Mouse (Mus musculus) intestine, embryonic 16.5 days (tissue): ENCODE measurements around the gene Esp6. TPM values are rescaled to one million over a fixed set of nuclear protein-coding genes. Genes with fewer than 3 reads are reported as not detected.

Experiments used
- polyA plus RNA-seq: library from polyadenylated mRNA; unstranded; fragments of >200 nt; fragmentation: Nextera tagmentation; extraction: Ambion mirVana; gene quantifications from 2 replicates; pipeline ENCODE4 v1.2.1, GENCODE M21; 2015

Gene Esp6
- polyA plus RNA-seq, 1 experiment from 2014 or later, result not detected

Other genes starting within 250 kb of the Esp6 start
- gene Crisp1, start 242.3 kb upstream of the Esp6 start, polyA plus RNA-seq, result not detected in 2 replicates
- gene Esp8, start 41.5 kb upstream of the Esp6 start, polyA plus RNA-seq, result not detected in 2 replicates
- gene Esp4, start 37.1 kb downstream of the Esp6 start, polyA plus RNA-seq, result not detected in 2 replicates
- not detected in 2 replicates for gene Esp3, start 70.6 kb downstream of the Esp6 start, polyA plus RNA-seq
- gene Esp1, start 165.6 kb downstream of the Esp6 start, polyA plus RNA-seq, result not detected in 2 replicates
- 0.10 TPM in 1 of 2 replicates, not detected in the other for gene Crisp2, start 245.5 kb downstream of the Esp6 start, polyA plus RNA-seq
- gene Rhag, start 249.6 kb downstream of the Esp6 start, polyA plus RNA-seq, result 1.9 and 4.3 TPM in 2 replicates